Mouse (Mus musculus) heart, postnatal 10 days (tissue): ENCODE results near the gene Ost4. TPM values are rescaled to one million over a fixed set of nuclear protein-coding genes. Genes with fewer than 3 reads are reported as not detected.
A peak's percentile ranks its signal among the peaks of the same experiment; 100 is the strongest.

Experiments
- DNase-seq, 2 experiments: peaks; one replicate each; pipeline ENCODE4 v3.0.0; 2021
- intact Hi-C: fragments of 180-260 bp; cut with DNase I; formaldehyde crosslinking; loops from one replicate; pipeline ENCODE4 v1.15.1; 2025
- total RNA-seq, 2 experiments: library from RNA; stranded (reverse); gene quantifications; 2 replicates each; pipeline ENCODE4 v1.2.3; 2021

The Ost4 gene
- total RNA-seq: 100 to 1,000 TPM; 162 to 178 TPM

DNA sequence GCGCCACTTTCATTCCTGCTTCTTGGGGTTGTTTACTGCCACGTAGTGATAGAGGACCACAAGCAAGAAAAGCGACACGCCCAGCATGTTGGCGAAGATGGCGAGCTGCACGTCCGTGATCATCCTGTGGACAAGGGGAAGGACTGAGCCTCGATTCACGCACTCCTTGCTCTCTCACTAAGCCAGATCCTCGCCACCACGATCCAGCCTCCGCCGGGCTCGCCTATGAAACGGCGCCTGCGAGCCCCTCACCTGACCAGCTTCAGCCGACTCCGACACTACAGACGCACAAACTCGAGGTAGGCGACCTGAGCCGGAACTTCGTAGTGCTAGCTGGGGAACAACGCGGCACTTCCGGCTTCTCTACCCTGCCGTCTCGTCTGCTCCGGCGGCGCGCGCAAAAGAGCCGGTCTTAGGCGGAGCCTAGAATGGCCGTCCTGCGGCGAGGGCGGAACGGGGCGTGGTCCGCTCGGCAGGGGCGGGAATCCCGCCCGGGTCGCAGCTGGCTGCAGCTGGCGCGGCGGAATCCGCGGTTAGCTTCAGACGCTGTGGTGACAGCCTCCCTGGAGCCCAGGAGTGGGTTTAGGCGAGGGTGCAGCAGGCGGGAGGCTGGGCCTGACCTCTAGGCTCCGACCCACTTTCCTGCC, at the start of gene Ost4:
Gene Ost4, minus strand, starts transcription at position 376 of the 647 bp plus-strand sequence.
- intact Hi-C loops: loop anchor here (1.0 kb wide), 1 partner anchor 15 kb away; no protein-coding TSS in a partner anchor
- peak; percentile 99 for DNase-seq

DNA sequence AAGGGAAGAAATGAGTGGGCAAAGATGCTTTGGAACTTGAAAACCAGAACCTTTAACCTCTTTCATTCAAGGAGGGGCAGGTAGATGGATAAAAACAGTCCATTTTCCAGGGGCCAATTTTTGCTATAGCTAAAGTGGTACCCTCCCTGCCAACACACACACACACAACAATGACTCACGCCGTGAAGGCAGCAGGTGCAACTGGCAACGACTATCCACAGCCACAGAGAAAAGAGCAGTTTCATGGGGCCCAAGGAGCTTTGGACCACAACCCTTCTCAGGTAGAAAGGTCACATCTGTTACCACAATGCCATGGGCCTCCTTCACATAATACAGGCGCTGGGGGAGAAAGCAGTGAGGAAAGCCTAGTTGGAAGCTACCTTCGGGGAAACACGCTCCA, 48.2 kb upstream of the Ost4 start:
- intact Hi-C loops: no loop called here
- DNase-seq: no peak

- DNase-seq: no peak
- intact Hi-C loops: no loop called here
Observed at GRCm38 (mm10) chr5:30954556-30954955, 47.0 kb upstream of the Ost4 start.

- DNase-seq: no peak
- intact Hi-C loops: no loop called here
Observed at GRCm38 (mm10) chr5:30954065-30954464, 46.5 kb upstream of the Ost4 start.

DNA sequence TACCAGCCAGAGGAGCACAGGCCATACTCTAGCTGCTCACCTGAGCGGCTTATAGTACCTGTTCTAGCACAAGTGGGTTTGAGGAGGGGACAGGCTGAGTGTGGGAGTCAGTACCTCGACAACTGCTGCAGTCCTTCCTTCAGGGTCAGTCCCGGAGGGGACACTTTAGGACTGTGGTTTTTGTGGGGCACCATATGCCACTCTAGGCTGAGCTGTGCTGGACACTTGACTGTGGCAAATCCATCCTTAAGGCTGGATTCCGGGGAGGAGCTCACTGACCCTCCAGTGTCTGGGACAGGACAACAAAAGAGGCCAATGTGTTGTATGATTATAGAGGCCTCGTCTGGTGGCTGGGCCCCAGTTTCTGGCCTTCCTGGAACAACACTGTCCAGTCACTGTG, 45.0 kb upstream of the Ost4 start:
- no peak for DNase-seq
- intact Hi-C loops: no loop called here

DNA sequence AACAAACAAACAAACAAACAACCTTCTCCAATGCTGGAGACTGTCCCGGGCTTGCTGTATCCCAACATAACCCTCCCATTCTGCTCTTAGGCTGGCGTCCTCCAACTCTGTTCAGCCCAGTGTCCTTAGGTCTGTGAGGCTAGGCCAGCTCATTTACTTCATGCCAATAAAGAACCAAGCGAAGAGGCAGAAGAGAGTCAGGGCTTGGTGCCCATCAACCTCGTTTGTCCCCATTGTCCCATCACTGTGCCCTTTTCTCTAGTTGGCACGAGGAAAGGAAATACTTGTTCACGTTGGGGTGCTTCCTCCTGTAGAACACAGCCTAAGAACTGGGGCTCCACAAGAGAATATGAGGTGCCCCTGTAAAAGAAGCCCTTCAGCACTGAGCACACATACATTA, 44.1 kb upstream of the Ost4 start:
- intact Hi-C loops: no loop called here
- no peak for DNase-seq

DNA sequence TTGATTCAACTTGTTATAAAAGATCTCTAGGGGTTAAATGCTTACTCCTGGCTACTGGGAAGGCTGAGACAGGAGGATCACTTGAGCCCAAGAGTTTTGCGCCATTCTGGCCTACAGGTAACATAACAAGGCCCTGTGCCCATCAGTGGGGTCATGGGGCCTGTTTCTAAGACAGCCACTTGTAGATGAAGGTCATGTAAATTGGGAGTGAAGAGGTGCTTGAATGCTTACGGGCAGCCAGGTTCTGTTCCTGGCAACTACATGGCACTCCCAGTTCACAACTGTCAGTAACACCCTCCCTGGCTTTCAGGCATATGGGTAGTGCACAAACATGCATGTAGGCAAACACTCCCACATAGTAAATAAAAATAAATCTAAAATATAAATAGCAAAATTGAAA, 43.3 kb upstream of the Ost4 start:
- intact Hi-C loops: no loop called here

DNA sequence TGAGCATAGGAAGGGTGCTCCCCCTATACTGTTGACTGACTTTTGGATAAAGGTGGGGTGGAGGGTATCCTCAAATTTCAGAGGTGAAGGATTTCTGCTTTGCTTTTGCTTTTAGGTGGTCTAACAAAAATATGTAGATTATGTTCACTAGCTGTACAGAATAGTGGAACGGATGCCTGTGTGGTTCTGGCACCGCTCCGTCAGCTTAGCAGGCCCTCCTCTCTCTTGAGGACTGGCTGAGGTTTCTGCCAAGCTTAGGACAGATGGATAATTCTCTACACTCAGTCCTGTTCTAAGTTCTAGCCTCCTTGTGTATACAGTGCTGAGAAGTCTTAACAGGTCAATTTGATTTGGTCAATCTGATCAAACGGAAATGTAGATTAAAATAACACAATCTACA, 42.9 kb upstream of the Ost4 start:
- intact Hi-C loops: no loop called here
- DNase-seq: peak; percentile 45 to 51

More for the DNA sequence above, 43.3 kb upstream of the Ost4 start:
- no peak for DNase-seq

DNA sequence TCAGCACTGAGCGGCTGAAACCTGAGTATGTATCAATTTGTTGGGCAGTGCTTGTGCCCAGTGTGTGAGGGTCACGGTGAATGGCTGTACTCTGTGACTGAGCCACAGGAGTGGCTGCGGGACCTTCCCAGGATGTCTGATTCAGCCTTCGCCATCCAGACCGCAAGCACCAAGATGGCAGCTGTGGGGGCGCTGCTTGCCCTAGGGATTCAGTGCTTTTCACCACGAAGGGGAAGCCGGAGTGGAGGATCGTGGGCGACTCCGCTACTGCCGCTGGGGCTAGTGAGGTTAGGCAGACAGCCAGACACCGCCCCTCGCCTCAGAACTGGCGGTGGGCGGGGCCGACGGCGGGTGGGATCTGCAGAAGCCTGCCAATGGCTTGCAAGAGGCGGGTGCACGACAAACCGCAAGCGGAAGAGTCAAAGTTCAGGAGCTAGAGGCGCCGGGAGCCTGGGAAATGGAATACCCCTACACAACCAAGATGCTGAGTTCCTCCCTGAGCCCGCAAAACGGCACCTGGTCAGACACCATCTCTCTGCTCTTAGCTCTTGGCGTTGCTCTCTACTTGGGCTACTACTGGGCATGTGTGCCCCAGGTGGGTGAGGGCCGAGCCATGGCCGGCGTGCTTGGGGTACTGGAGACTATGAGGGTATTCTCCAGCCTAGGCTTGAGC, 42.2 kb upstream of the Ost4 start:
- intact Hi-C loops: no loop called here
- DNase-seq: peak; percentile 94

GRCm38 (mm10) chr5:30948620-30949019, 41.0 kb upstream of the Ost4 start:
- intact Hi-C loops: no loop called here

DNA sequence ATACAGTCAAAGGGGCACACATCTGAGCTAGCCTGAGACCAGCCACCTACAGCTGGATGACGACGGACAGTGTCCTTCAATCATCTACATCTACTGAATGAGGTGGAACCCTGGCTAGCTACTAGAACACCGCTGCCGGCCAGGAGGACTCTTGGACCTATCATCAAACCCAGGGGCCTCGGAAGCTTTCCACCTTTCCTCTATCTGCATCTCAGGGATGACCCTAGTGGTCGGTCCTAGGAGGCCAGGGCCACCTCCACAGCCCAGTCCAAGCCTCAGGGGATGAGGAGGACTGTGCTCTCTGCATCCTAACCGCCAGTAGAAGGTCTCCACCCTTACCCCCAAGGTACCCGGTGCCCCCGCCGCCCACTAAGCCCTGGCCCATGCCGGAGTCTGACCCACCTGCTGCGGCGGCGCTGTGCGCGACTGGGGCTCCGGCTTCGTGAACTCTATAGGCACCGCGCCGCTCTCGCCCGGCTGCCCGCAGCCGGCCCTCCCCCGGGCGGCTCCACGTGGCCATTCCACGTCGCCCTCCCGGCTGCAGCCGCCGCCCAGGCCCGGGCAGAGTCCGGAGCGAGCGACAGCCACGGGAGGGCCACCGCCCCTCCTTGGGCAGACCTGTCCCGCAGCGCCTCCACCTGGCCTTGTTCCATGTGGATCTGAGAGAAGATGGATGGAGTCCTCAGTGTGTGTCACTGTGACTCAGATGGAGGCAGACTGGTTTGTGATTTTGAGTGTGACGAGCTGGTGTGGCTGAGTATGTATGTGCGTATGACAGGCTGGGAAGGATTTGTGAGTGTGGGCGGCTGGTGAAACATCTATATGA, 37.6 kb upstream of the Ost4 start, which contains the start of gene Cgref1:
Gene Cgref1, minus strand, starts transcription at position 636 of the 826 bp plus-strand sequence.
- DNase-seq: peak; percentile 64 to 70
- intact Hi-C loops: no loop called here

More at GRCm38 (mm10) chr5:30948620-30949019, 41.0 kb upstream of the Ost4 start:
- DNase-seq: no peak

- DNase-seq: no peak
- intact Hi-C loops: no loop called here
Observed at GRCm38 (mm10) chr5:30944344-30944743, 36.8 kb upstream of the Ost4 start.

- intact Hi-C loops: no loop called here
- no peak for DNase-seq
Observed at GRCm38 (mm10) chr5:30943004-30943403, 35.4 kb upstream of the Ost4 start.

DNA sequence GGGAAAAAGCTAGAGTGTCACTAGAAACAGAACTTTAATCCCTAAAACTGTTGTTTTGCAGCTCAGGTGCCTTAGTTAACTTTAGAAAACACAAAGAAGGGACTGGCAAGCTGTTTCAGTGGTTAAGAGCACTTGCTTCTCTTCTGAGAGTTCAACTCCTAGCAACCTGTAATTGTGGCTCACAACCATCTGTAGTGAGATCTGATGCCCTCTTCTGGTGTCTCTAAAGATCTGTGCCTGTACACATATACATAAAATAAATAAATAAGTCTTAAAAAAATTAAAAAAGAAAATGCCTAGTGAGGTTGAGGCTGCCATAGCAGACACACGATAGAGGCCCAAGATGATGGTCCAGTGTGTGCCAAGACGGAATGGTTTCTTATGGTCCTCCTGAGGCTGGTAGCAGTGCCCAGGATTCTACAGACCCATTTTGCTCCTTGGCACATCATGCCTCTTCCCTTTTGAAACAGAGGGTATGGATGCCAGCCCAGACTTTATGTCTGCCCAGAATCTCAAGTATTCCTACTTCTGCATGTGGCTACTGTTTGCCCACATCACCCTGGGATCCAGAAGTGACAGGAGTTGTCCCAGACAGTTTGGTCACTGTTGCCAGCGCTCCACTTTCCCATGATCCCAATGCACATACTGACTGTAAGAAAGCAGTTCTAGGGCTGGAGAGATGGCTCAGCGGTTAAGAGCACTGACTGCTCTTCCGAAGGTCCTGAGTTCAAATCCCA, 27.3 kb upstream of the Ost4 start:
- intact Hi-C loops: no loop called here
- peak in 1 of 2 experiments; percentile 1 for DNase-seq

DNA sequence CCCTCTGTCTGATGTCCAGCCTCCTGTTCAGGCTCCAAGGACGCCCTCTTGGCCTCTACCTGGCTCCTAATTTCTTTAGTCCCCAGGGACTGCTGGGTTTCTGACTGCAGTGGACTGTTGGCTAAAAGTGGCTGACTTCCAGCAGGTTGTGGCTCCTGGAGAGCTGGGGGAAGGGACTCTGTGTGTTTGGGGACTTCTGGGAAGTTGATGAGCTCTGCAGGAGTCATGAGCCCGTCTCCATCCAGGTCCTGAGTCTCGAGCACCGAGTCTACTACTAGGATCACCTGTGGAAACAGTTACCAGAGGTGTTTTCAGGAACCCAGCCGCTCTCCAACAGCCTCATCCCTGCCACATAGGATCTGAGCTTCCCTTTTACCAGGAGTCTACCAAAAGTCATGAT, 26.1 kb upstream of the Ost4 start:
- intact Hi-C loops: no loop called here
- peak in 1 of 2 experiments; percentile 0 for DNase-seq

GRCm38 (mm10) chr5:30931378-30931777, 23.8 kb upstream of the Ost4 start:
- intact Hi-C loops: no loop called here

DNA sequence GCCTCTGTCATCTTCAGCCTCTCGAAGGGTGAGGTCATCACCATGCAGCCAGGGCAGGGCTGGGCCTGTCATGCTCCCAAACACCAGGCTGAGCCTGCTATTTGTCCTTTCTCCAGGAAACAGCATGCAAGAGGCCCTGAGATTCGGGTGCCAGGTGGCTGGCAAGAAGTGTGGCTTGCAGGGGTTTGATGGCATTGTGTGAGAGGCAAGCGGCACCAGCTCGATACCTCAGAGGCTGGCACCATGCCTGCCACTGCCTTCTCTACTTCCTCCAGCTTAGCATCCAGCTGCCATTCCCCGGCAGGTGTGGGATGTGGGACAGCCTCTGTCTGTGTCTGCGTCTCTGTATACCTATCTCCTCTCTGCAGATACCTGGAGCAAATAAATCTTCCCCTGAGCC, 23.3 kb upstream of the Ost4 start:
- intact Hi-C loops: loop anchor here (1.0 kb wide), 2 partner anchors 67 to 73 kb away; no protein-coding TSS in a partner anchor
- DNase-seq: peak in 1 of 2 experiments; percentile 8

More at GRCm38 (mm10) chr5:30931378-30931777, 23.8 kb upstream of the Ost4 start:
- DNase-seq: peak in 1 of 2 experiments; percentile 28

DNA sequence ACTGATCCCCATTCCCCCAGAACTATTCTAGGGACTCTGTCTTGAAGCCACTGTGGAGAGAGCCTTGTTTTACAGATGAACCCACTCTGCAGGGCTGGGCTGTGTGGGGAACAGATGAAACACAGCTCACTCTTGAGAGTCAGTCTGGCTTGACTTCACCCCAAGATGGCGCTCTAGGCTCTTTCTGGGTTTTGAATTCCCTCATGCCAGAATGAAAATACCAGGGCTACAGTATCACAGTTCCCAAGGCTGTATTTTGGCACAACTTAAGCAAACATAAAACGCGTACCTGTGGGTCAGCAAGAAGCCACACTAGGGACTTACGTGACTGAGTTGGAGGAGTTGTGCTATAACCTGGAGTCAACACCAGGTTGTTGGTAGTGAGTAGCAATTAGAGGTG, 22.5 kb upstream of the Ost4 start:
- intact Hi-C loops: loop anchor here (1.0 kb wide), 2 partner anchors 68 to 74 kb away; no protein-coding TSS in a partner anchor
- peak; percentile 87 to 93 for DNase-seq

- DNase-seq: no peak
- intact Hi-C loops: no loop called here
Observed at GRCm38 (mm10) chr5:30927945-30928529, 20.4 kb upstream of the Ost4 start.

- no peak for DNase-seq
- intact Hi-C loops: no loop called here
Observed at GRCm38 (mm10) chr5:30926073-30926472, 18.5 kb upstream of the Ost4 start.
